Mouse (Mus musculus) kidney, embryonic 14.5 days (tissue): Measurements from ENCODE around the gene Cul1. TPM values are rescaled to one million over a fixed set of nuclear protein-coding genes. Genes with fewer than 3 reads are reported as not detected.

ENCODE experiments used
- ATAC-seq: fragments of 200-750 bp; cut with Nextera tagmentation; 2 replicates; pipeline ENCODE4 v1.8.0; 2017; ENCODE audit warnings: moderate number of reproducible peaks, mild to moderate bottlenecking, moderate TSS enrichment, moderate library complexity; ENCODE audit not compliant: low FRiP score, low TSS enrichment
- H3K27ac ChIP-seq: fragments of 300-500 bp; sonication (generic); 2 replicates; pipeline ENCODE4 v1.5.1; 2014; ENCODE audit warnings: low read depth, mild to moderate bottlenecking, low read length, moderate library complexity, mixed read lengths
- H3K27me3 ChIP-seq: fragments of 300-500 bp; sonication (generic); 2 replicates; pipeline ENCODE4 v1.6.1; 2014; ENCODE audit warnings: mild to moderate bottlenecking, low read length; ENCODE audit not compliant: control insufficient read depth, insufficient read depth
- H3K36me3 ChIP-seq: fragments of 300-500 bp; sonication (generic); 2 replicates; pipeline ENCODE4 v1.6.1; 2014; ENCODE audit warnings: low read length, mixed read lengths; ENCODE audit not compliant: control insufficient read depth, insufficient read depth
- H3K4me1 ChIP-seq: fragments of 300-500 bp; sonication (generic); 2 replicates; pipeline ENCODE4 v1.6.1; 2014; ENCODE audit warnings: low read length, mixed read lengths; ENCODE audit not compliant: control insufficient read depth, insufficient read depth
- H3K4me2 ChIP-seq: fragments of 300-500 bp; sonication (generic); replicated peaks from 2 replicates; pipeline ENCODE4 v1.6.1; 2014; ENCODE audit warnings: low read depth, mild to moderate bottlenecking, low read length
- H3K4me3 ChIP-seq: fragments of 300-500 bp; sonication (generic); 2 replicates; pipeline ENCODE4 v1.5.1; 2014; ENCODE audit warnings: mild to moderate bottlenecking, low read length
- H3K9ac ChIP-seq: fragments of 300-500 bp; sonication (generic); 2 replicates; pipeline ENCODE4 v1.6.1; 2014; ENCODE audit warnings: low read depth, mild to moderate bottlenecking, low read length, moderate library complexity
- H3K9me3 ChIP-seq: fragments of 300-500 bp; sonication (generic); 2 replicates; pipeline ENCODE4 v1.6.1; 2016; ENCODE audit warnings: low read length; ENCODE audit not compliant: control insufficient read depth
- WGBS: fragments of 180-500 bp; shearing (Covaris S2); extraction: QIAGEN DNeasy Blood & Tissue Kit; methylation state at CpG from one replicate; pipeline ENCODE4 v1.1.7; 2014; 5-methylcytosine and 5-hydroxymethylcytosine counted together
- polyA plus RNA-seq: library from polyadenylated mRNA; unstranded; fragments of >200 nt; fragmentation: Nextera tagmentation; extraction: Ambion mirVana; gene quantifications from 2 replicates; pipeline ENCODE4 v1.2.1, GENCODE M21; 2014

The Cul1 gene
- polyA plus RNA-seq, 1 experiment from 2014 or later: 163 TPM

DNA sequence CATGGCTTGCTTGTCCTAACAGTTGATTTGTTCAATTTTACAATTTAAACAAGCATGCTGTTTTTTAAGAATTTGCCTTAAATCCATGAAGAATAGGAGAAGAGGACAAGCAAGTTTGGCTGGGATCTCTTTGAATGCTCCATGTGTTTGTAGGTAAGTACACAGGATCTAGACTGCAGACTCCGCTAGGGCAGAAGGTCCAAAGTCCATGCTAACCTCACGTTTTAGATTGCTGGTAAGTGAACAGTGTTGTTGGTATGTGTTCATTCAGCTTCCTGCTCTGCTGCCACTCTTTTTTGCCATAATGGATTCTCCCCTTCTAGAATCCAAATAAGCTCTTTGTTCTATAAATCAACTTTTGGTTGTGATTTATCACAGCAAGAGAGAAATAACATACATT lies 73.9 kb downstream of the Cul1 start:
- no peak for ATAC-seq
- Histone ChIP-seq H3K4me3 (no peak overlapping the region), H3K4me2 (no peak overlapping the region), H3K27ac (no peak overlapping the region), H3K9me3 (no peaks in the 10 kb centered on the region), H3K4me1 (no peaks in the 10 kb centered on the region), H3K36me3 (peaks cover 98% of the 10 kb centered on the region), H3K27me3 (no peaks in the 10 kb centered on the region), H3K9ac (no peak overlapping the region)
- WGBS: 80% methylated on average over 2 of the region's 2 CpGs

GRCm38 (mm10) chr6:47527655-47528054 lies 74.5 kb downstream of the Cul1 start:
- ATAC-seq: no peak
- Histone ChIP-seq H3K4me3 (no peak overlapping the region), H3K4me1 (no peaks in the 10 kb centered on the region), H3K4me2 (no peak overlapping the region), H3K9me3 (no peaks in the 10 kb centered on the region), H3K27ac (no peak overlapping the region), H3K36me3 (peaks cover 98% of the 10 kb centered on the region), H3K9ac (no peak overlapping the region), H3K27me3 (no peaks in the 10 kb centered on the region)
- 76% methylated on average over 1 of the region's 1 CpGs for WGBS

DNA sequence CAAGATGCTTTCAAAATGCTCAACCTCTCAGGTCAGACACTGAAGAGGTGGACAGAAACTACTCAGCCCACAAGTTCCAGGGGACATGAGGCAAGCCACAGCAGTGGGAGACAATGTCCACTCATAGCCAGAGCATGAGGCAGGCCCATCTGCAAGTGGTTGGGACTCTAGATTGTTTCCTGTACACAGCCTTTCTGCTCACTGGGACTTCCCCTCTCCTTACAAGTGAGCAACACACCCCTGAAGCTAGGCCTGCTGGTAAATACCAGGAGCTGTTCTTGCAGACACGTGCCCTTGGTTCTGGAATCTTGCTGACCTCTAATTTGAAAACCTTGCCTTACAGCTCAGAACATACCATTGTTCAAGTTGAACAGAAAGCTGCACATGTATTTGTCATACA lies 79.3 kb downstream of the Cul1 start:
- H3K4me1 ChIP-seq: no peaks in the 10 kb centered on the region
- H3K4me2 ChIP-seq: no peak overlapping the region
- no peak for ATAC-seq
- 83% methylated on average over 1 of the region's 1 CpGs for WGBS
- H3K9ac ChIP-seq: no peak overlapping the region
- no peaks in the 10 kb centered on the region for H3K27me3 ChIP-seq
- H3K27ac ChIP-seq: no peak overlapping the region
- no peaks in the 10 kb centered on the region for H3K9me3 ChIP-seq
- peaks cover 94% of the 10 kb centered on the region for H3K36me3 ChIP-seq
- H3K4me3 ChIP-seq: no peak overlapping the region

DNA sequence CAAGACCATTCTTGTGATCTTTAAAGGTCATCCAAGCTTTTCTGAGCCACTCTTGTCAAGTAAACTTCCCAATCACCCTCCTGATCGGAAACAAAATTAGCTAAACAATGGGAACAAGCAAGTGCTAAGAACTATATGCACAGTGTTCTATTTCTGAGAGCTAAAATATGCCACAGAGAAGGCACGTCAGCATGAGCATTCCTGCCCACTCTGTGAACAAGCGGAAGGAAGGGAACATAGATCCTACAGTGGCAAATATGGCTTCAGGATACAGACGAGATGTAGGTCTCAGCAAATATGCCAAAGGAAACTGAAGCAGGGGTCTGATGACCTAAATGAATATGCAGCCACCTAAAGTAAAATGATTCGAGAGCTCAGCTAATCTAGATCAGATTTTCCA lies 82.1 kb downstream of the Cul1 start:
- H3K9ac ChIP-seq: no peak overlapping the region
- no peak overlapping the region for H3K27ac ChIP-seq
- WGBS: 91% methylated on average over 5 of the region's 5 CpGs
- ATAC-seq: no peak
- no peak overlapping the region for H3K4me2 ChIP-seq
- H3K27me3 ChIP-seq: no peaks in the 10 kb centered on the region
- H3K9me3 ChIP-seq: no peaks in the 10 kb centered on the region
- H3K36me3 ChIP-seq: peaks cover 69% of the 10 kb centered on the region
- no peaks in the 10 kb centered on the region for H3K4me1 ChIP-seq
- no peak overlapping the region for H3K4me3 ChIP-seq

DNA sequence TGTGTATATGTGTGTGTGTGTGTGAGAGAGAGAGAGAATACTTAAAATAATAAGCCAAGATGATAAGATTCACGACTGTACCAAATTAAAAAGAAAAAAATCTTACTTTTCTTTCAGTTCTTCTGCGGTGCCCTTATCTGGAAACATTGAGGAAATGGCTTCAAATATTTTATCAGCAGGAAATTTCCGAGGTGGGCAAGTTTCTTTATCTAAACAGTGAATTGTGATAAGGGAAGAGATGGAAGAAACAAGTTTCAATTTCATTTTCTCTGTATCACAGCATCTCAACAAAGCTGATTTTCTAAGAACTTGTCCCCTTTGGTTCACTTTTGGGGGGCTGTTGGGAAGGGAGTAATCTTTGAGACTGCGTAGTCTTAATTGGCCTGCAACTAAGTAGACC lies 99.1 kb downstream of the Cul1 start:
- Histone ChIP-seq H3K4me3 (no peak overlapping the region), H3K9me3 (no peaks in the 10 kb centered on the region), H3K36me3 (peaks cover 90% of the 10 kb centered on the region), H3K27me3 (no peaks in the 10 kb centered on the region), H3K4me2 (no peak overlapping the region), H3K9ac (no peak overlapping the region), H3K4me1 (no peaks in the 10 kb centered on the region), H3K27ac (no peak overlapping the region)
- no peak for ATAC-seq
- WGBS: 93% methylated on average over 4 of the region's 4 CpGs

DNA sequence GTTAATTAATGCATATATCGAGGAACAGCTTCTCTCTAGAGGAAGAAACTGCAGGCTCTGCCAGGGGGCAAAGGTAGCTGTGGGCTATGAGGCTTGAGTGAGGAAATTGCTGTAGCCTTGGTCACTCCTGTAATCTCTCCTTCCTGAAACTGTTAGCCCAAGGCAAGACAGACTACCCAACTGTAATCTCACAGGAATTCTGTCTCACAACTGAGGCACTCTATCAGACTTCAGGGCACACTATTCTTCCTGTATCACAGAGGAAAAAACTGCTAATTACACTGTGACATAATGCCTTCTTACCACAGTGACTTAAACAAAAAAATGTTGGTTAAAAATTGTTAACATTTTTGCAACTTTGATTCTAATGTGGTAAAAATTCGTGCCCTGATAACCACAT lies 106.1 kb downstream of the Cul1 start:
- ATAC-seq: no peak
- 96% methylated on average over 2 of the region's 2 CpGs for WGBS
- H3K36me3 ChIP-seq: peaks cover 80% of the 10 kb centered on the region

GRCm38 (mm10) chr6:47560407-47560806 lies 107.2 kb downstream of the Cul1 start:
- Histone ChIP-seq H3K4me2 (no peak overlapping the region), H3K4me3 (no peak overlapping the region), H3K27me3 (no peaks in the 10 kb centered on the region), H3K4me1 (no peaks in the 10 kb centered on the region), H3K36me3 (peaks cover 79% of the 10 kb centered on the region), H3K9ac (no peak overlapping the region), H3K27ac (no peak overlapping the region), H3K9me3 (no peaks in the 10 kb centered on the region)
- ATAC-seq: no peak

More for the DNA sequence above, 106.1 kb downstream of the Cul1 start:
- Histone ChIP-seq H3K4me2 (no peak overlapping the region), H3K4me1 (no peaks in the 10 kb centered on the region), H3K4me3 (no peak overlapping the region), H3K27ac (no peak overlapping the region), H3K9ac (no peak overlapping the region), H3K27me3 (no peaks in the 10 kb centered on the region), H3K9me3 (no peaks in the 10 kb centered on the region)

GRCm38 (mm10) chr6:47560846-47561245 lies 107.6 kb downstream of the Cul1 start:
- H3K36me3 ChIP-seq: peaks cover 78% of the 10 kb centered on the region
- no peaks in the 10 kb centered on the region for H3K4me1 ChIP-seq
- H3K9ac ChIP-seq: no peak overlapping the region
- no peaks in the 10 kb centered on the region for H3K27me3 ChIP-seq
- no peaks in the 10 kb centered on the region for H3K9me3 ChIP-seq
- H3K4me3 ChIP-seq: no peak overlapping the region
- 80% methylated on average over 2 of the region's 2 CpGs for WGBS
- ATAC-seq: no peak
- H3K4me2 ChIP-seq: no peak overlapping the region
- H3K27ac ChIP-seq: no peak overlapping the region

DNA sequence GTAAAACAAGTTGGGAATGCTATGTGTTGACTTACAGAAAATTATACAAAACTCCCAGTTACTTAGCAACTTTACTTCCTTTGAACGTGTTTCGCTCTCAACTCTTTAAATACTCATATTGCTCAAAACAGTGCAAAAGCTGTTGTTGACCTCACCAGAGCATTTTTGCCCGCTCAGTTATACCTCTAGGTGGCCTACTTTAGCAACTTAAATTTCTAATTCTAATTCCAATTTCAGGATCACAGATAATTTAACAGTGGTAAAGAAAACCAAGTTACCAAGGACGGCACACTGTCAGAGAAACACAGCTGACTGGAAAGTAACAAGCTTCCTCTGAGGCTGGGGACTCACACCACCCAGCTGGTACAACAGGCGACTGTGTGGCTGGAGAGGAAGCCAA lies 108.2 kb downstream of the Cul1 start:
- Histone ChIP-seq H3K4me2 (no peak overlapping the region), H3K9ac (no peak overlapping the region), H3K27me3 (no peaks in the 10 kb centered on the region), H3K36me3 (peaks cover 77% of the 10 kb centered on the region), H3K4me1 (no peaks in the 10 kb centered on the region), H3K9me3 (no peaks in the 10 kb centered on the region), H3K27ac (no peak overlapping the region), H3K4me3 (no peak overlapping the region)
- no peak for ATAC-seq
- WGBS: 92% methylated on average over 5 of the region's 5 CpGs
